Mouse (Mus musculus) brain, embryonic 14.5 days (tissue): ENCODE data around the gene Ncdn. TPM values are rescaled to one million over a fixed set of nuclear protein-coding genes. Genes with fewer than 3 reads are reported as not detected.
A peak's percentile ranks its signal among the peaks of the same experiment; 100 is the strongest.

Source experiments
- DNase-seq: peaks from one replicate; pipeline ENCODE4 v3.0.0-alpha.2; 2011; ENCODE audit warnings: low read depth
- CTCF ChIP-seq: fragments of 200-500 bp; IDR thresholded peaks from 2 replicates; pipeline ENCODE4 v1.5.1; 2012; ENCODE audit warnings: inconsistent platforms, mild to moderate bottlenecking, moderate library complexity, borderline replicate concordance; ENCODE audit not compliant: insufficient read depth, insufficient read length; ENCODE audit errors: extremely low read depth
- POLR2A ChIP-seq: fragments of 200-500 bp; IDR thresholded peaks from 2 replicates; pipeline ENCODE4 v1.6.1; 2012; ENCODE audit warnings: mild to moderate bottlenecking, inconsistent platforms, borderline replicate concordance; ENCODE audit not compliant: poor library complexity, insufficient read depth, insufficient read length, severe bottlenecking; ENCODE audit errors: extremely low read depth
- polyA plus RNA-seq: library from polyadenylated mRNA; depleted of rRNA; stranded (reverse); fragments of >200 nt; gene quantifications from 2 replicates; pipeline ENCODE4 v1.2.3, GENCODE M21; 2012

Ncdn gene
- polyA plus RNA-seq, 1 experiment: 107 TPM

DNA sequence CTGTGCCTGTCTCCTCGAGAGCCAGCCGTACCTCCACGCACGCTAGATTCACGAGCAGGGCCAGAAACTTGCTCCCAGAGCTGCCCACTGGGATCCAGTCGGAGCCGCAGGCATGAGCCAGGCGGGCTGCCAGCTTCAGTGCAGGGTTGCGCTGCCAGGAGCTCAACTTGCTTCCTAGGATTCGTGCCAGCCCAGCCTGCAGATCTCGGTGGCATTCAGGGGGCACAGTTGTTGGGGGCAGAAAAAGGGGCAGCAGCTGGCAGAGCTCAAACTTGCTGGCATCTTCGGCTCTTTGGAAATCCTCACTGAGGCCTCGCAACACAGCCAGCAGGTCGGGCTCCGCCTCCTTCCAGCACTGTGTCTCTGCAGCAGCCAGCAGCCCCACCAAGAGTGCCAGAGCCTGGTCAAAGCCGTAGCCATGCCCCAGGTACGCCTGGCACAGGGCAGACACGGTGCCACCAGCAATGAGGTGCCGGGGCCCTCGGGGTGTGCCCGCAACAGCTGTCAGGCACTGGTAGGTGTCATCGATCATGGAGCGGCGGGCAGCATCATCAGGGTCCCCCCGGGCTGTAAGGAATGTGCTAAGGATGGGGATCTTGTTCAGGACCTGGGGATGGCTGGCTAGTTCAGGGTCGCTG lies 3.1 kb downstream of the Ncdn start:
- TF ChIP-seq POLR2A: no peak
- peak; percentile 93 for DNase-seq

DNA sequence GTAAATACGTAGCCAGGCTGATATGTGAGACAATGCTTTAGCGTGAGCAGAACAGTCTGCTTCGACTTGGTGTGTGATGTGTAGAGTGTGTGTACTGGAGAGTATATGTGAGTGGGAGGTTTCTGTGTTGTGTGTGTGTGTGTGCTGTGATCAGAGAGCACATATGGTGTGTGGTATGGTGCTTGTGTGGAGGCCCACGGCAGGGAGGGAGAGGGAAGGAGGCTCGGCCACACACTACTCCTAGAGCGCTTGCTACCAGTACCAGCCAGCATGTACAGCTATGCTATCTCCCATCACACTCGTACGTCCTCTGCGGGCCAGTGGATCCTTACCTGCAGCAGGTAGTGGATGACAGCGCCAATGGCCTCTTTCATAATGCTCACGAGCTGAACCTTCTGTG lies 3.7 kb downstream of the Ncdn start:
- DNase-seq: no peak
- TF ChIP-seq POLR2A (no peak), CTCF (no peak)

DNA sequence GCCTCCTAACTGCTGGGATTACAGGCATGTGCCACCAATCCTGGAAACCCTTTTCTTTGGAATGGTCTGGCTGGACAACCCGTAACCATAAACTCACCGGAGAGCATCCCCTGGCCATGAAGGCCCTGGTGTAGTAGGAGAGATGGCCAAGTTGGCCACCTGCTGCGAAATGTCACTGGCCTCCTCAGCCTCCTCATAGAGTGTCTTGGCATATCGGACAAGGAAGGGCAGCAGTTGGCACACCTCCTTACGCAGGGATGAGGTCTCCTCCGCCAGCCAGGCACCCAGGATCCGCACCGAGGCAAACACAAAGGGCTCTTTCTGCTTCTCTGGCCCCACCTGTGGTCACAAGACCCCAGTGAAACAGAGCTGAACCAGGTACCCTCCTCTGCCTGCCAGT lies 4.9 kb downstream of the Ncdn start:
- no peak for DNase-seq
- TF ChIP-seq POLR2A (no peak), CTCF (no peak)

DNA sequence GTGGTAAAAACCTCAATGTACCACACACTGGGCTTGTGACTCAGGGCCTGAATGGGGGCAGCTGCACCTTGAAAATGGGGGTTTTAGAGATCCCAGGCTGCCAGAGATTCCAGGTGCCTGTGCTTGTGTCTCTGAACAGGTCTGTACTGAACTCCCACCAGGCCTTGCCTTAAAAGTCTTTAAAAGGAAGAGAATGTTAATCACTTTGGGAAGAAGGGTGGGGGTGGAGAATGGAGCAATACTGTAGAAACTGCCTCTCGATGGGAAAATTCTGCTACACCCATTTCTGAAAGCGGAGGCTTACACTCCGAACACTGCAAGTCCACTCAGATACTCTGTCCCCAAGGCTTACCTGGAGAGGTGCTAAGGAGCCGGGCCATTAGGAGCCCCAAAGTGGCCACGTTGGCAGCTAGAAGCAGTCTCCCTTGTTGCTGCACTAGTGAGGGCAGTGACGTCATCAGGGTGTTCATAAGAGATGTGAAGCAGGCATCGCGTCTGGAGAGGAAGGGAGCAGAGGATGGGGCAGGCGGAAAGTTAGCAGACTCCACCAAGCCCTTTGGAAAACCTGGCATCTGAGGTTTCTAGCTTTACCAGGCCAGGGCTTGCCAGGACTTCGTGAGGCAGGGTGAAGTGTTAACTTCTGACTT lies 6.9 kb downstream of the Ncdn start:
- TF ChIP-seq CTCF (no peak), POLR2A (no peak)

DNA sequence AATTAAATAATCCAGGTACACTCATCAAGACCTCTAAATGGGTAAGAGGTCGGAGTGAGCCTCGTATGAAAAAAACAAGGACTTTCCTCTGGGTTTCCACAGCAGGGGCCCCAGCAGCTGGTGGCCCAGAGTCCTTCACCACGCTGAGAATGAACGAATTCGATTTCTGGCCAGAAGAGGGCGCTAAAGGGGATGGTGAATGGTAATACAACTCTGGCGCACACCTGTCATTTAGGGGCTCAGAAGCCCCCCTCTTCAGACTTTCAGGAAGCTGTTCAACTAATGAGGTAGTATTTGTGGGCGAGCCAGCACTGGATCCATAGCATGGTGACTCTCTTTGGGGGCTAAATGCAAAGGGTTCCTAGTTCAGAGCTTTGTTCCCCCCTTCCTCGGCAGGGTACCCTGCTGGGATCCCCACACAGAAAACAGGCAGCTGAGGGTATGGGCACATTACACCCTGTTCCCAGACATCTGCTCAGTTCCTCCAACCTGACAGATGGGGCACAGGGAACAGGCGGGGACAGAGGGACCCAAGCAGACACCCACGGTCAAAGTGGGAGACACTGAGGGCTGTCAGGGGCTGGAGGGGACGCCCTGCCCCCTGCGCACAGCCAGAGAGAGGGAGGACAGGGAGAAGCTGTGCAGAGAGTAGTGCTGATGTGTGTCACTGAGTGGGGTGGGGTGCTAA lies 7.6 kb downstream of the Ncdn start:
- DNase-seq: peak; percentile 64
- no peak for TF ChIP-seq POLR2A
- TF ChIP-seq CTCF: peak; percentile 75

More for the DNA sequence above, 6.9 kb downstream of the Ncdn start:
- no peak for DNase-seq

DNA sequence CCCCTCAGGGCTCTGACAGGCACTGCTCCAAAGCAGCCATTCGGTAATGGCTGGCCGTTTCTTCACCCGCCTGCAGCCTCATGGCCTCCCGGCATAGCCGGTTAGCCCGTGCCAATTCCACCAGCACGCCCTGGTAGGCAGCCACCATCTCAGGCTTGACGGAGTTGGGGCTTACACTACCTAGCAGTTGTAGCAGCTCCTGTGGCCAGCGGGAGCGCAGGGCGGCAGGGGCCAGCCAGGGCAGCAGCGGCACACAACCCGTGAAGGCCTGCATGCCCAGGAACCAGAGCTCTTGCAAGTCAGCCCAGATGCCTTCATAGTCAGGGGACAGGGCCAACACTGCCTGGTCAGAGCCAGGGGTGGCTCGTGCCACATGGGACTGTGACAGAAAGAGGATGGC lies 8.4 kb downstream of the Ncdn start:
- no peak for TF ChIP-seq CTCF
- TF ChIP-seq POLR2A: no peak
- no peak for DNase-seq

DNA sequence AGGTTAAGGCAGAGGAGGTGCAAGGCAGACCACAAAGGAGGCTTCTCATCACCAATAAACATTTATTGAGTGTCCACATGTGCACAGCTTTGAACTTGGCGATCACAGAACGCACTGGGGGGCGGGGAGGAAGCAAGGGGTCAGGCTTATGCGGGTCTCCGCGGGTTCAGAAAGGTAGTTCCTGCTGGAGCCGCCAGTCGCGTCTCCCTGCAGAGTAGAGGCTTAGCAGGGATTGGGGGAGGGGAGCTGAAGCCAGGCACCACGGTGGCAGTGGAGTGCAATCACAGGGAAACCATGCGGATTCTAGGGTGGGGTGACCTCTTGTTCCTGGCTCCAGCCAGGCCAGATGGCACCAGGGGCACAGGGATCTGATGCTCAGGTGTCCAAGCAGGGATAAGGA lies 9.5 kb downstream of the Ncdn start:
- no peak for TF ChIP-seq CTCF
- no peak for DNase-seq

DNA sequence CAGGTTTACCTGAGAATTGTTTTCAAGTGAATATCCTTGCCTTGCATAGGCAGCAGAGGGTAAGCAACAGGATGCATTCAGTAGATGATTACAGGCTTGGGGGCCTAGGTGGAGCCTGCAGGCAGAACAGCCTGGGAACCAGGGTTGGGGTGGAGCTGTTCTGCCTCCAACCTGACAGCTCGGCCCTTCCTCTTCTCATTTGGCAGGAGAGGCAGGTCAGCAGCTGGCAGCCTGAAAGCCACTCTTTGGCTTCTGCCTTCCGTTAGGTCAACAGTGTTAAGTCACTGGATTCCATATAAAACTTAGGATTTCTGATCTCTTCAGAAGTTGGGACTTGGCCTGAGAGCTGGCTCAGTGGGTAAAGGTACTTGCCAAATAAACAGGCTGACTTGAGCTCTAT lies 10.3 kb downstream of the Ncdn start:
- DNase-seq: no peak
- TF ChIP-seq CTCF: no peak
- TF ChIP-seq POLR2A: no peak

DNA sequence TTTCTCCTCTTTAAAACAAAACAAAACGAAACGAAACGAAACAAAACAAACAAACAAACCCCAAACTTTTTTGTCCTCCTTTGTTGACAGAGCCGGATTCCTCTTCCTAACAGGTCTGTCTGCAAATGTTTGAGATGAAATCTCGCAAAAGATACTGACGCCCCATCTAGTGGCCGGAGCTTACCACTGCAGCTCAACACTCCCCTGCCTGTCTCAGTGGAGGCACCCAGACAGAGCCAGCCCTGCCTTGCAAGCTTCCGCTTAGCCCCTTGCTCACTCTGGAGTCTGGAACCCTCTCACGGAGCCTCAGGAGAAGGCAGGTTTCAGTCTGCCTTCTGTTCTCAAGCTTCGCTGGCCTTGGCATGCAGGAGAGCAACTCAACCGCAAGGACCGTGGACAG lies 11.8 kb downstream of the Ncdn start:
- DNase-seq: peak; percentile 88
- TF ChIP-seq CTCF: peak; percentile 90
- TF ChIP-seq POLR2A: no peak

DNA sequence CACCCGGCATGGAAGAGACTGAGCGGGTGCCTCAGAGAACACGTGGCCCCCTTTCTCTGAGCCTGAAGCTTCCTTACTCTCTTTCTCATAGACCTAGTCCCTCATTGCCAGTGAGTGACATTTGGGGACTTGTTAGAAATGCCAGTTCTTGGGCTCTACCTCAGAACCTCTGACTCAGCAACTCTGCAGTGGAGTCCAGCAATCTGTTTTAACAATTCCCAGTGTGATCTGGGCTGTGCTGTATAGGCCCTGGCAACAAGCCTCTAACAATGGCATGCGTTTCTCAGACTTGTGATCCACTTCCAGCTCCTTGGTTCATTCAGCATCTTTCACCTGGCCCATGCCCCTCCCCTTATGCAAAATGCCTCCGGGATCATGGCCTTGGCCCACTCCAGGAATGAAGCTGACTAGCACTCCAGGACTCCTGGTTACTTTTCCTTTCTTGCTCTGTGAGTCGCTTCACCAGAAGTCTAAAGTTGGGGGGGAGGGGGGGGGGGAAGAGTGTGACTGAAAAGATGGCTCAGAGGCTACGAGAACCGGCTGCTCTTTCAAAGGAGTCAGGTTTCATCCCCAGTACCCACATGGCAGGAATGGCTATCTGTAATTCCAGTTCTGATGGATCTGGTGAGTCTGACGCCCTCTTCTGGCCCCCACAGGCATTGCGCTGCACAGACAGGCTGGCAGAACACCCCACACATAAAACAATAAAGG lies 13.1 kb downstream of the Ncdn start:
- DNase-seq: no peak
- TF ChIP-seq CTCF: peak; percentile 48; the same call in 1 of the 2 replicates
- no peak for TF ChIP-seq POLR2A

DNA sequence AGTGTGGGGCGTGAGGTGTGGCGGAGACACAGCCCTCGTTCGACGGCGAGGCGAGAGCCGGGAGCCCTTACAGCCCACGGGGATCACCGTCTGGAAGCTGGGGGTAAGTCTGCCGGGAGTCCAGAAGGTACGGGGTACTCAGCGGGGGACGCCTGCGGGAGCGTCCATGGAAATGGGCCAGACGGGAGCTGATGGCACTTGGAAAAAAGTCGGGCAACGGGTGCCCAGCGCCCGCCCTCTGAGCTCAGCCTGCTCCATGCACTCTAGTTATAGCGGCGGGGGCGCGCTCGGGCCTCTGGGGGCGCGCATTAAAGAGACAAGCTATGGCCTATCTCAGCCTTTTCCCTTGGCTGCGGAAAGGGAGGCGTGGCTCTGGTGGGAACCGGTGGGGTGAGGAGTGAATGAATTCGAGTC lies 17.2 kb downstream of the Ncdn start, which contains the start of gene Tfap2e:
Tfap2e (minus strand) TSS at position 240 of the 414 bp plus-strand sequence.
- DNase-seq: peak; percentile 68
- TF ChIP-seq CTCF: no peak
- no peak for TF ChIP-seq POLR2A

DNA sequence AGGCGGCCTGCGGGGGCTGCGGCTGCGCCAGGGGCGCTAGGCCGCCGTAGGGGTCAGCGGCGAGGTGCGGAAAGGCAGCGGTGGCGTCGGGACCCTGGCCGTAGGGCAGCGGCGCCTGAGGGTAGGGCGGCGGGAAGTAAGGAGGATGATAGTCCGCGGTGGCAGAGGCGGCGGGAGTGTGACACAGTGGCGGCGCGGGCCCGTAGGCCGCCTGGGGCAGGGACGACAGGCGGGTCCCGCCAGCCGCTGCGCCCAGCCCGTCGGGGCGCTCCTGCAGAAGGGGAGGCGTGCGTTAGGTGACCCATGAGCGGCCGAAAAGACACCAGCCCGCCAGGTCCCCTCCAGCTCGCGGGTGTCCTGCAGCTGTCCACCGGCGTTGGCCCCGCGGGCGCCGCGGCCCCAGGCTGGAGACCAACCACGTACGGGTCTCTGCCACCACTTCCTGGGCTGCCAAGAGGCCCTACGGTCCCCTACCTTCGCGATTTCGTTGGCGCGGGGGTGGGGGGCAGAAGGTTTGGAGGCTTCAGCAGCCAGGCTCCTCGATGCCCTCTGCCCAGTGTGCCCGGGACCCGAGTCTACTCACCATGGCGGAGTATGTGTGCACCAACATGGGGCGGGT lies 17.7 kb downstream of the Ncdn start:
- no peak for DNase-seq

More for the DNA sequence above, 17.7 kb downstream of the Ncdn start:
- TF ChIP-seq POLR2A (no peak), CTCF (no peak)
